Mouse (Mus musculus) CH12.LX (cell line): ENCODE results near the gene Myom1. TPM values are rescaled to one million over a fixed set of nuclear protein-coding genes. Genes with fewer than 3 reads are reported as not detected.

Experiments
- DNase-seq: peaks from one replicate; pipeline ENCODE4 v3.0.0-alpha.2; 2013; ENCODE audit errors: extremely low read depth
- H3K27ac ChIP-seq: 2 replicates; pipeline ENCODE4 v1.5.1; 2012; ENCODE audit warnings: low read depth, mild to moderate bottlenecking, control low read depth, moderate library complexity; ENCODE audit not compliant: insufficient read depth
- H3K27me3 ChIP-seq: replicated peaks from 2 replicates; pipeline ENCODE3; 2012; ENCODE audit warnings: inconsistent platforms
- H3K36me3 ChIP-seq, 2 experiments: replicated peaks in 1 of 2; 2 replicates each; pipeline versions ENCODE3 to v1.6.1; 2012; ENCODE audit warnings: inconsistent platforms in 1 of 2, low read length in 1 of 2, mild to moderate bottlenecking in 1 of 2, mixed read lengths in 1 of 2, moderate library complexity in 1 of 2; ENCODE audit not compliant: control insufficient read depth in 1 of 2, insufficient read depth in 1 of 2
- H3K4me1 ChIP-seq, 2 experiments: 2 replicates each; pipeline ENCODE4 v1.6.1; 2012; ENCODE audit warnings: inconsistent platforms in 1 of 2, moderate library complexity in 1 of 2; ENCODE audit not compliant: insufficient read depth in 2 of 2, control insufficient read depth in 1 of 2
- H3K4me2 ChIP-seq: 2 replicates; pipeline ENCODE4 v1.6.1; 2012; ENCODE audit warnings: low read depth, mild to moderate bottlenecking, control low read depth; ENCODE audit not compliant: poor library complexity, insufficient read depth, severe bottlenecking
- H3K4me3 ChIP-seq, 3 experiments: fragments of 150-350 bp in 1 of 3; sonication (generic) in 1 of 3; replicated peaks in 1 of 3; 2 replicates each; pipeline versions ENCODE3 to v1.5.1; 2011 to 2012; ENCODE audit warnings: low read depth in 2 of 3, low read length in 2 of 3, mild to moderate bottlenecking in 2 of 3, moderate library complexity in 2 of 3, control low read depth in 1 of 3, improper control_type of control experiment in 1 of 3, inconsistent platforms in 1 of 3, mixed read lengths in 1 of 3; ENCODE audit not compliant: poor library complexity in 1 of 3
- H3K79me2 ChIP-seq: replicated peaks from 2 replicates; pipeline ENCODE4 v1.6.1; 2012; ENCODE audit warnings: mild to moderate bottlenecking, moderate library complexity; ENCODE audit not compliant: control insufficient read depth, poor library complexity, insufficient read depth, severe bottlenecking; ENCODE audit errors: extremely low read depth
- H3K9ac ChIP-seq: 2 replicates; pipeline ENCODE4 v1.6.1; 2012; ENCODE audit warnings: low read depth, mild to moderate bottlenecking, control low read depth, moderate library complexity; ENCODE audit not compliant: insufficient read depth
- H3K9me3 ChIP-seq: replicated peaks from 2 replicates; pipeline ENCODE3; 2012; ENCODE audit warnings: low read length, inconsistent platforms, mixed read lengths
- BHLHE40 ChIP-seq: IDR thresholded peaks from 2 replicates; pipeline ENCODE4 v1.6.1; 2011; ENCODE audit warnings: mild to moderate bottlenecking, low read depth, low read length, improper control_type of control experiment
- CHD1 ChIP-seq: IDR thresholded peaks from 2 replicates; pipeline ENCODE4 v1.6.1; 2012; ENCODE audit warnings: low read depth, low read length, improper control_type of control experiment, inconsistent platforms
- CHD2 ChIP-seq: IDR thresholded peaks from 2 replicates; pipeline ENCODE4 v1.6.1; 2011; ENCODE audit warnings: low read length, improper control_type of control experiment
- CTCF ChIP-seq, 2 experiments: IDR thresholded peaks in 1 of 2; conservative IDR thresholded peaks in 1 of 2; 2 replicates each; pipeline ENCODE4 v1.5.1; 2011 to 2012; ENCODE audit warnings: low read depth in 2 of 2, low read length in 2 of 2, improper control_type of control experiment in 1 of 2, inconsistent platforms in 1 of 2, mild to moderate bottlenecking in 1 of 2, moderate library complexity in 1 of 2
- E2F4 ChIP-seq: IDR thresholded peaks from 2 replicates; pipeline ENCODE4 v1.6.1; 2011; ENCODE audit warnings: low read depth, low read length, improper control_type of control experiment; ENCODE audit not compliant: insufficient replicate concordance
- ELF1 ChIP-seq: IDR thresholded peaks from 2 replicates; pipeline ENCODE4 v1.6.1; 2014; ENCODE audit warnings: low read depth, mild to moderate bottlenecking, inconsistent platforms, low read length, improper control_type of control experiment
- EP300 ChIP-seq: IDR thresholded peaks from 2 replicates; pipeline ENCODE4 v1.6.1; 2011; ENCODE audit warnings: low read length, improper control_type of control experiment
- ETS1 ChIP-seq: conservative IDR thresholded peaks from 2 replicates; pipeline ENCODE4 v1.6.1; 2012; ENCODE audit warnings: low read depth, mild to moderate bottlenecking, inconsistent platforms, low read length, improper control_type of control experiment, moderate library complexity
- GABPA ChIP-seq: IDR thresholded peaks from 2 replicates; pipeline ENCODE4 v1.6.1; 2012; ENCODE audit warnings: low read depth, low read length, improper control_type of control experiment, inconsistent platforms; ENCODE audit not compliant: insufficient replicate concordance
- HCFC1 ChIP-seq: IDR thresholded peaks from 2 replicates; pipeline ENCODE4 v1.6.1; 2012; ENCODE audit warnings: low read depth, mild to moderate bottlenecking, inconsistent platforms, low read length, improper control_type of control experiment
- IRF4 ChIP-seq: IDR thresholded peaks from 2 replicates; pipeline ENCODE4 v1.6.1; 2014; ENCODE audit warnings: low read depth, mild to moderate bottlenecking, inconsistent platforms, low read length, improper control_type of control experiment
- JUN ChIP-seq: IDR thresholded peaks from 2 replicates; pipeline ENCODE4 v1.6.1; 2011; ENCODE audit warnings: low read depth, mild to moderate bottlenecking, low read length, improper control_type of control experiment, moderate library complexity; ENCODE audit not compliant: insufficient read depth
- JUND ChIP-seq: conservative IDR thresholded peaks from 2 replicates; pipeline ENCODE4 v1.6.1; 2011; ENCODE audit warnings: low read depth, low read length, improper control_type of control experiment
- KAT2A ChIP-seq: IDR thresholded peaks from 2 replicates; pipeline ENCODE4 v1.6.1; 2012; ENCODE audit warnings: low read length, improper control_type of control experiment, inconsistent platforms; ENCODE audit not compliant: insufficient replicate concordance
- MAFK ChIP-seq: IDR thresholded peaks from 2 replicates; pipeline ENCODE4 v1.6.1; 2011; ENCODE audit warnings: low read length, improper control_type of control experiment; ENCODE audit not compliant: insufficient replicate concordance
- MAX ChIP-seq: IDR thresholded peaks from 2 replicates; pipeline ENCODE4 v1.6.1; 2011; ENCODE audit warnings: low read length, improper control_type of control experiment
- MAZ ChIP-seq: IDR thresholded peaks from 2 replicates; pipeline ENCODE4 v1.6.1; 2012; ENCODE audit warnings: low read depth, mild to moderate bottlenecking, inconsistent platforms, low read length, improper control_type of control experiment, moderate library complexity
- MEF2A ChIP-seq: IDR thresholded peaks from 2 replicates; pipeline ENCODE4 v1.6.1; 2014; ENCODE audit warnings: low read depth, mild to moderate bottlenecking, inconsistent platforms, low read length, improper control_type of control experiment, borderline replicate concordance
- MXI1 ChIP-seq: IDR thresholded peaks from 2 replicates; pipeline ENCODE4 v1.6.1; 2011; ENCODE audit warnings: mild to moderate bottlenecking, low read depth, low read length, improper control_type of control experiment
- MYC ChIP-seq: IDR thresholded peaks from 2 replicates; pipeline ENCODE4 v1.6.1; 2011; ENCODE audit warnings: low read depth, mild to moderate bottlenecking, improper control_type of control experiment, low read length
- NELFE ChIP-seq: IDR thresholded peaks from 2 replicates; pipeline ENCODE4 v1.6.1; 2011; ENCODE audit warnings: low read depth, low read length, improper control_type of control experiment
- NRF1 ChIP-seq: IDR thresholded peaks from 2 replicates; pipeline ENCODE4 v1.6.1; 2014; ENCODE audit warnings: low read depth, mild to moderate bottlenecking, inconsistent platforms, low read length, improper control_type of control experiment, moderate library complexity
- PAX5 ChIP-seq: IDR thresholded peaks from 2 replicates; pipeline ENCODE4 v1.6.1; 2012; ENCODE audit warnings: low read length, inconsistent platforms, mixed read lengths
- POLR2A ChIP-seq: IDR thresholded peaks from 2 replicates; pipeline ENCODE4 v1.6.1; 2011; ENCODE audit warnings: low read depth, mild to moderate bottlenecking, improper control_type of control experiment, low read length
- POLR2AphosphoS2 ChIP-seq: IDR thresholded peaks from 2 replicates; pipeline ENCODE4 v1.6.1; 2011; ENCODE audit warnings: low read depth, low read length, improper control_type of control experiment
- RAD21 ChIP-seq: IDR thresholded peaks from 2 replicates; pipeline ENCODE4 v1.6.1; 2011; ENCODE audit warnings: low read depth, mild to moderate bottlenecking, low read length, improper control_type of control experiment, moderate library complexity
- RCOR1 ChIP-seq: conservative IDR thresholded peaks from 2 replicates; pipeline ENCODE4 v1.6.1; 2012; ENCODE audit warnings: low read depth, mild to moderate bottlenecking, inconsistent platforms, low read length, improper control_type of control experiment
- SIN3A ChIP-seq: IDR thresholded peaks from 2 replicates; pipeline ENCODE4 v1.6.1; 2012; ENCODE audit warnings: low read length, improper control_type of control experiment, inconsistent platforms
- SMC3 ChIP-seq: IDR thresholded peaks from 2 replicates; pipeline ENCODE4 v1.6.1; 2011; ENCODE audit warnings: low read depth, low read length, improper control_type of control experiment
- TBP ChIP-seq: conservative IDR thresholded peaks from 2 replicates; pipeline ENCODE4 v1.6.1; 2011; ENCODE audit warnings: low read depth, low read length, improper control_type of control experiment
- TCF12 ChIP-seq: IDR thresholded peaks from 2 replicates; pipeline ENCODE4 v1.6.1; 2014; ENCODE audit warnings: low read depth, mild to moderate bottlenecking, inconsistent platforms, low read length, improper control_type of control experiment
- UBTF ChIP-seq: IDR thresholded peaks from 2 replicates; pipeline ENCODE4 v1.6.1; 2012; ENCODE audit warnings: low read depth, mild to moderate bottlenecking, inconsistent platforms, low read length, improper control_type of control experiment, moderate library complexity
- USF1 ChIP-seq: IDR thresholded peaks from 2 replicates; pipeline ENCODE4 v1.6.1; 2014; ENCODE audit warnings: low read depth, mild to moderate bottlenecking, inconsistent platforms, low read length, improper control_type of control experiment
- USF2 ChIP-seq: conservative IDR thresholded peaks from 2 replicates; pipeline ENCODE4 v1.6.1; 2011; ENCODE audit warnings: low read depth, low read length, improper control_type of control experiment
- ZC3H11A ChIP-seq: IDR thresholded peaks from 2 replicates; pipeline ENCODE4 v1.6.1; 2012; ENCODE audit warnings: low read depth, mild to moderate bottlenecking, inconsistent platforms, low read length, improper control_type of control experiment
- ZKSCAN1 ChIP-seq: IDR thresholded peaks from 2 replicates; pipeline ENCODE4 v1.6.1; 2012; ENCODE audit warnings: low read depth, inconsistent platforms, low read length, improper control_type of control experiment, borderline replicate concordance
- ZMIZ1 ChIP-seq: IDR thresholded peaks from 2 replicates; pipeline ENCODE4 v1.6.1; 2012; ENCODE audit warnings: low read depth, mild to moderate bottlenecking, inconsistent platforms, low read length, improper control_type of control experiment
- ZNF384 ChIP-seq: IDR thresholded peaks from 2 replicates; pipeline ENCODE4 v1.6.1; 2012; ENCODE audit warnings: low read depth, low read length, improper control_type of control experiment, inconsistent platforms
- dilution Hi-C: fragments of 300-500 bp; cut with MboI; formaldehyde crosslinking; loops from 2 replicates; pipeline ENCODE4 v1.14.3; 2020; ENCODE audit warnings: low sequenced_read_pairs; ENCODE audit not compliant: extremely low pct_unique_long_range_greater_than_20kb, extremely low pct_ligation_motif_present
- in situ Hi-C: fragments of 300-500 bp; cut with MboI; formaldehyde crosslinking; loops from 3 replicates; pipeline ENCODE4 v1.14.3; 2019; ENCODE audit warnings: low sequenced_read_pairs, low pct_ligation_motif_present, low pct_unique_long_range_greater_than_20kb, mixed read lengths
- polyA plus RNA-seq: library from polyadenylated mRNA; unstranded; fragments of >175 nt; gene quantifications from 2 replicates; pipeline ENCODE4 v1.2.1, GENCODE M21; 2012; ENCODE audit warnings: low read depth; ENCODE audit not compliant: insufficient read length
- total RNA-seq, 2 experiments: library from RNA; depleted of rRNA; stranded (reverse); fragments of 300-350 nt in 1 of 2; fragments of >200 nt in 1 of 2; gene quantifications; 2 replicates each; pipeline ENCODE4 v1.2.3; 2012 to 2014

Gene Myom1
- total and polyA plus RNA-seq, 3 experiments: 0.26 to 0.93 (median 0.55) TPM

DNA sequence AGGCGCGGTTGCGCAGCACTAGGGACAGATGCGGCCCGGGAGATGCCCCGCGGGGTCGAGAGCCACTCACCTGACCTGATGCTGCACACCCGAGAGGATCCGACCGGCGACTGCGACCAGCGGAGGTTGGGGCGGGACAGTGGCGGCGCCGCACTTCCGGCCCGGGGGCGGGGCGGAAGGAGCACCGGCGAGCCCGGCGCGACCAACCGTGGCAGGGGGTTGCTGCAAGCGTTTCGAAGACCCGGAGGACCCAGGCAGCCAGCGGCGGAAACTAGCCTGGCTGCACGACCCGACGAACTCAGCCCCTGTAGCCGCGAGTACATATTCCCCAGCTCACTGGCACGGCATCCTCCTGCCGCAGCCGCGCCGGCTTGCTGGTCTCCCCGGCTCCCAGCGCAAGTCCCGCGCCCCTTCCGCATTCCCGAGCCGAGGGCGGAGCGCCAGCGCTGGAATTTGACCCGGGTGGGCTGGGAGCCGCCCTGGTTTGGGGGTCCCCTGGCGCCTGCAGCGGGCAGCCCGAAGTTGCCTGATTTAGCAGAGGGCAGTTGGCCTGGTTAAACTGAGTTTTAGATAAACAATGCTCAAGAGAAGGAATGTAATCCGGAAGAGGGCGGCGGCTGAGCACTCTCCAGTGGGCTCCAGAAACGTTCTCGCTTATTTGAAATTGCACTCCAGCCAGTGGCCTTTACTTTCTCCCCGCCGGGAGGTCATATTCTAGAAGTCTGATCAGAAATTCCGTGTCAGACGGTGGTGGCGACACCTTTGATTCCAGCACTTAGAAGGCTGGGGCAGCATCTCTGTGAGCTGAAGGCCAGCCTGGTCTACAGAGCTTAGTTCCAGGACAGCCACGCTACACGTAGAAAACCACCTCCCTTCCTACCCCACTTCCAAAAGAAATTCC is 11.8 kb upstream of the Myom1 start:
- H3K4me3 ChIP-seq: peak overlapping the region; percentile 80 to 93 (median 88)
- H3K4me1 ChIP-seq: peaks cover 18 to 84% of the 10 kb centered on the region in 2 experiments
- peaks cover 51% of the 10 kb centered on the region for H3K79me2 ChIP-seq
- peak overlapping the region; percentile 86 for H3K27ac ChIP-seq
- DNase-seq: peak; percentile 58
- H3K27me3 ChIP-seq: no peaks in the 10 kb centered on the region
- in situ Hi-C loops (no loop called here), dilution Hi-C loops (no loop called here)
- peak overlapping the region; percentile 70 for H3K9ac ChIP-seq
- H3K9me3 ChIP-seq: no peaks in the 10 kb centered on the region
- H3K36me3 ChIP-seq: peaks cover 11 to 53% of the 10 kb centered on the region in 2 experiments
- H3K4me2 ChIP-seq: peak overlapping the region; percentile 67
- peak; percentile 66 for TF ChIP-seq BHLHE40
- no peak for TF ChIP-seq JUN
- no peak for TF ChIP-seq ZC3H11A
- TF ChIP-seq HCFC1: peak; percentile 66; the same call in 1 of the 2 replicates
- peak; percentile 81 for TF ChIP-seq POLR2A
- no peak for TF ChIP-seq POLR2AphosphoS2
- no peak for TF ChIP-seq ETS1
- 0 out of 2 replicates have a peak, but pooled peaks have one; percentile 9 for TF ChIP-seq CHD2
- no peak for TF ChIP-seq CTCF (conservative IDR thresholded peaks at IDR 0.05 in 1 of 2, IDR thresholded peaks at IDR 0.05 in 1 of 2; ENCODE audit: low read depth in 2 of 2, low read length in 2 of 2)
- no peak for TF ChIP-seq ZKSCAN1
- TF ChIP-seq IRF4: no peak
- peak; percentile 55; the same call in 1 of the 2 replicates for TF ChIP-seq MXI1
- TF ChIP-seq GABPA: no peak
- TF ChIP-seq KAT2A: no peak
- peak; percentile 98 for TF ChIP-seq CHD1
- peak; percentile 78; the same call in 1 of the 2 replicates for TF ChIP-seq ZMIZ1
- no peak for TF ChIP-seq MAFK
- TF ChIP-seq RCOR1: no peak
- no peak for TF ChIP-seq PAX5
- peak; percentile 22; the same call in 1 of the 2 replicates for TF ChIP-seq NRF1
- TF ChIP-seq UBTF: no peak
- TF ChIP-seq ELF1: peak; percentile 90
- TF ChIP-seq SMC3: no peak
- peak; percentile 52; the same call in 1 of the 2 replicates for TF ChIP-seq TCF12
- TF ChIP-seq JUND: no peak
- TF ChIP-seq USF1: no peak
- no peak for TF ChIP-seq USF2
- 0 out of 2 replicates have a peak, but pooled peaks have one; percentile 23 for TF ChIP-seq MAZ
- TF ChIP-seq TBP: no peak
- no peak; the same call in 1 of the 2 replicates for TF ChIP-seq EP300
- TF ChIP-seq RAD21: no peak
- TF ChIP-seq SIN3A: peak; percentile 73
- TF ChIP-seq E2F4: no peak
- no peak for TF ChIP-seq ZNF384
- TF ChIP-seq NELFE: peak; percentile 80
- TF ChIP-seq MAX: no peak
- TF ChIP-seq MYC: no peak
- TF ChIP-seq MEF2A: peak; percentile 47; the same call in 1 of the 2 replicates
